Mouse (Mus musculus) lung, postnatal 0 days (tissue): ENCODE results near the gene Uck2.

Experiments
- CTCF ChIP-seq: IDR thresholded peaks from 2 replicates; pipeline ENCODE4 v1.5.1; 2016; ENCODE audit warnings: antibody characterized with exemption, mild to moderate bottlenecking
- EP300 ChIP-seq: IDR thresholded peaks from 2 replicates; pipeline ENCODE4 v1.6.1; 2016; ENCODE audit warnings: antibody characterized with exemption, mild to moderate bottlenecking, control low read depth

DNA sequence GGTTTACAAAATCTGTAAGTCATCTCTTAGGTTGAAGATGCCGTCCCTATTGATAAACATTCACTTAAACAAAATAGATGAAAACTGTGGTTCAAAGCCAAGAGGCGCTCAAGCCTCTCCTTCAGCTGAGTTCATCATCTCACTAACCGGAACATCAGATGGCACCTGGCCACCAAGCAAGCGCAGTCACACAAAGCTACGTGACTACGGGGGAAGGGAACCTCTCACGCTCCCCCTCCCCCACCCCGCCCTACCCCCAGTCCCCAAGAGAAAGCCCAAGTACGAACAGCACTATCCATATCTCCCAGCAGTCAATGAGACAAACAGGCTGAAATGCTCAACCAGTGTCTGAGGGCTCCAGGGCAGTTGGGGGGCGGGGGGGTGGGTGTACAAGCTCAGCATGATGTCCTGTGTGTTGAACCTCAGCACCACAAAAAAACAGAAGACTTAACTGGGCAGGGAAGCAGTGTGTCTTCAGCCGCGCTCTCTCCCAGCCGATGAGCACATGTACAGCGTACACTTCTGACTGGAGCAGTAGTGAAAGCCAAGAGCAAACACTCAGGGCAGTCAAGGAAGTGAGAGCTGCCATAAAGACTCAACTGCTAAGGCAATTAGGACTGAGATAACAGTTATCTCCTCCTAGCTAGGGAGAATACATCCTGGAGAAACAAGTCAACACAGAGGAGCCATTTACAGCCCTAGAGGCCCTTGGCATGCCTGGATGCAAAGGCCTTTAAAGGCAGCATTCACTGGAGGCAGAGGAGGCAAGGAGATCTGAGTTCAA, 11.5 kb downstream of the Uck2 start:
- no peak for TF ChIP-seq CTCF
- no peak for TF ChIP-seq EP300
